Mouse (Mus musculus): ENCODE results near the gene Wfikkn2. TPM values are rescaled to one million over a fixed set of nuclear protein-coding genes. Genes with fewer than 3 reads are reported as not detected.
A peak's percentile ranks its signal among the peaks of the same experiment; 100 is the strongest.

Wfikkn2 gene
- polyA plus RNA-seq (2015; fragmentation: Nextera tagmentation; extraction: Ambion mirVana): 0.15 TPM in 2 replicates

DNA sequence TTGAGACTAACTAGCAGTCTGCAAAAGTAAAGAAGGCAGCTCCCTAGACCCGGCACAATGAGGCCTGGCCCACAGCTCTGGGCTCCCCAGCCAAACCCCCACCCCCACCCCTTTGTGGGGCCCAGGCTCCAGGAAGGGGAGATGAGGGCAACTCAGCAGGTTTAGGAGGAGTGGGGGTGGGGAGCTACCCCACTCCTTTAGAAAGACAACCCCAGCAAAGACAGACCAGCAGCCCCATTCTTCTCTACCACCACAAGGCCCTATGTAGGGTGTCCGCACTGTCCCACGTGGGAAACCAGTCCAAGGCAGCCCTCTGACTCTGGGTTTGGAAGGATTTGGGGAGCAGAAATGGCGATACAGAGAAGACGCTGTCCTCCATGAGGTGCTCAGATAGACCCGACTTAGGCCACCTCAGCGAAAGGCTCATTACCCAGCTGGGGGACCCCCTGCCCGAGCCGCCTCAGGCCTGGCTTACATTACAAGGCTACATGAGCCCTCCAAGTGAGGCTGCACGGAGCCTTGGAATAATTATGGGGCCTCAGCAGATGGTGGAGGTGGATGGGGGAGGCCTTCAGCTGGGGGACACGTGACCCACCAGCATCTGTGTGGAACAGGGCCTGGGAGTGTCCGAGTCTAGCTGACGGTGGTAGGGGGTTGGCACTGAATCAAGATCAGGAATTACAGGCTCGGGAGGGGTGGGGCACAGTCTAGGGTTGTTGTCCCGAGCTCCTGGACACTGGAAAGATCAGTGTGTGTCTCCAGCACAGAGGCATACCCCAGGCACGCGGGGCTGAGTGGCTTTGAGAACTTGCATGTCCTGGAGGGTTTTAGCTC is at the start of gene Wfikkn2:
TSS of gene Wfikkn2 (minus strand) at position 51 of the 834 bp plus-strand sequence.
- H3K4me2 ChIP-seq: no peak within 1 kb of the TSS
- ATAC-seq (ENCODE audit: insufficient read depth): no peak
- H3K9me3 ChIP-seq (replicated peaks): no peaks in the 10 kb centered on the region
- H3K27ac ChIP-seq (replicated peaks): no peak within 1 kb of the TSS
- no peak within 1 kb of the TSS for H3K9ac ChIP-seq
- H3K27me3 ChIP-seq: peaks cover 68% of the 10 kb centered on the region
- no peak within 1 kb of the TSS for H3K4me3 ChIP-seq (replicated peaks)
- H3K4me1 ChIP-seq (replicated peaks): peaks cover 18% of the 10 kb centered on the region
- WGBS (ENCODE audit: insufficient replicate concordance): 70% methylated on average over 17 of the region's 17 CpGs
- H3K36me3 ChIP-seq (replicated peaks): no peaks in the 10 kb centered on the region

GRCm38 (mm10) chr11:94294996-94295845 is 49.4 kb upstream of the Wfikkn2 start:
- H3K36me3 ChIP-seq (replicated peaks): peaks cover 90% of the 10 kb centered on the region
- no peak overlapping the region for H3K27ac ChIP-seq (replicated peaks)
- H3K4me2 ChIP-seq: no peak overlapping the region
- ATAC-seq (ENCODE audit: insufficient read depth): no peak
- H3K27me3 ChIP-seq: no peaks in the 10 kb centered on the region
- no peak overlapping the region for H3K9ac ChIP-seq
- H3K9me3 ChIP-seq (replicated peaks): no peaks in the 10 kb centered on the region
- no peak overlapping the region for H3K4me3 ChIP-seq (replicated peaks)
- 91% methylated on average over 9 of the region's 9 CpGs for WGBS (ENCODE audit: insufficient replicate concordance)
- H3K4me1 ChIP-seq (replicated peaks): peaks cover 19% of the 10 kb centered on the region

GRCm38 (mm10) chr11:94290062-94290740 is 44.4 kb upstream of the Wfikkn2 start:
- 35% methylated on average over 10 of the region's 10 CpGs for WGBS (ENCODE audit: insufficient replicate concordance)
- peak overlapping the region; percentile 93 for H3K27ac ChIP-seq (replicated peaks)
- peaks cover 35% of the 10 kb centered on the region for H3K4me1 ChIP-seq (replicated peaks)
- H3K9me3 ChIP-seq (replicated peaks): no peaks in the 10 kb centered on the region
- peak; percentile 99 for ATAC-seq (ENCODE audit: insufficient read depth)
- peak overlapping the region; percentile 19 for H3K4me3 ChIP-seq (replicated peaks)
- H3K36me3 ChIP-seq (replicated peaks): peaks cover 91% of the 10 kb centered on the region
- H3K4me2 ChIP-seq: peak overlapping the region; percentile 57
- peak overlapping the region; percentile 26; the same call in 1 of the 2 replicates for H3K9ac ChIP-seq
- no peaks in the 10 kb centered on the region for H3K27me3 ChIP-seq

DNA sequence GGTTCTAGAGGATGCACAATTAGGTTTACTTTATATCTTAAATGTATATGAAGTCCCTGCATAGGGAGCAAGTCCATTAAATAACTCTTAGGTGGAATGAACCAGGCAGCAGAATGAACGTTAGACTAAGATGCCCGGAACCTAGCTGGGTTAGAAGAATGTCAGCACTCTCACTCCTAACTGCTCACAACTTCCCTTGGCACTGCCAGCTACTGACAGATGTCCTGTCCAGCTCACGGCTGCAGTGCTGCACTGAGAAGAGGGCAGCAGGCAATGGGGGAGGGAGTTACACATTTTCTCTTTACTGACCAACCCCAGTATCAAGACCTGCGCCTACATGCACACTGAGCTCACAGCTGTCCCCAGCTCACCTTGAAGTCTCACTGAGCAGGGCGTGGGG is 41.3 kb upstream of the Wfikkn2 start:
- ATAC-seq (ENCODE audit: insufficient read depth): no peak
- Histone ChIP-seq H3K9ac (no peak overlapping the region), H3K27me3 (no peaks in the 10 kb centered on the region), H3K36me3 (replicated peaks) (peaks cover 86% of the 10 kb centered on the region), H3K9me3 (replicated peaks) (no peaks in the 10 kb centered on the region), H3K4me2 (no peak overlapping the region), H3K27ac (replicated peaks) (peak overlapping the region; percentile 16; the same call in 1 of the 2 replicates), H3K4me1 (replicated peaks) (peaks cover 39% of the 10 kb centered on the region), H3K4me3 (replicated peaks) (no peak overlapping the region)
- 93% methylated on average over 5 of the region's 5 CpGs for WGBS (ENCODE audit: insufficient replicate concordance)

- Histone ChIP-seq H3K36me3 (replicated peaks) (peaks cover 77% of the 10 kb centered on the region), H3K4me1 (replicated peaks) (peaks cover 41% of the 10 kb centered on the region), H3K4me3 (replicated peaks) (no peak overlapping the region), H3K27me3 (no peaks in the 10 kb centered on the region), H3K9ac (no peak overlapping the region), H3K9me3 (replicated peaks) (no peaks in the 10 kb centered on the region), H3K27ac (replicated peaks) (no peak overlapping the region), H3K4me2 (no peak overlapping the region)
- 85% methylated on average over 11 of the region's 11 CpGs for WGBS (ENCODE audit: insufficient replicate concordance)
- no peak for ATAC-seq (ENCODE audit: insufficient read depth)
These were observed 40.2 kb upstream of the Wfikkn2 start for GRCm38 (mm10) chr11:94285886-94286574.

GRCm38 (mm10) chr11:94283536-94284099 is 37.8 kb upstream of the Wfikkn2 start:
- Histone ChIP-seq H3K27ac (replicated peaks) (no peak overlapping the region), H3K9me3 (replicated peaks) (no peaks in the 10 kb centered on the region), H3K4me1 (replicated peaks) (peaks cover 27% of the 10 kb centered on the region), H3K36me3 (replicated peaks) (peaks cover 56% of the 10 kb centered on the region), H3K4me3 (replicated peaks) (no peak overlapping the region), H3K27me3 (no peaks in the 10 kb centered on the region), H3K4me2 (no peak overlapping the region), H3K9ac (no peak overlapping the region)
- ATAC-seq (ENCODE audit: insufficient read depth): no peak
- 87% methylated on average over 6 of the region's 6 CpGs for WGBS (ENCODE audit: insufficient replicate concordance)

DNA sequence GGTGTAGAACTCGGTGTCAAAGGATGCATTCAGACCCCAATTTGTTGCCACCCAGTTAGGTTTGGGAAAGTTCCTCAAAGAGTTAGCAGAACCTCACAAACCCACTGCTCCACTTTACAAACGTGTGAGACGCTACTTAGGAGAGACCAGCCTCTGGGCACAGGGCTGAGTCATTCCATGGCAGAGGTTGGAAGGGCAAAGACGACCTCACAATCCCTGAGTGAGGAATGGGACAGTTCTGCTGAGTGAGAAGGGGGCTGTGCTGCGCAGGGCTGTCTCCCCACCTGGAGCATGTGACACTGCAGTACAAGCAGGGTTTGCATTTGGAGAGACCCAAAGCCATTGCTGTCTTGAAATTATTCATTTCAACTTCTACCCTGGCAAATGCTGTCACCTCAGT is 36.5 kb upstream of the Wfikkn2 start:
- Histone ChIP-seq H3K27me3 (no peaks in the 10 kb centered on the region), H3K9ac (no peak overlapping the region), H3K4me1 (replicated peaks) (peaks cover 30% of the 10 kb centered on the region), H3K36me3 (replicated peaks) (peaks cover 42% of the 10 kb centered on the region), H3K9me3 (replicated peaks) (no peaks in the 10 kb centered on the region), H3K27ac (replicated peaks) (no peak overlapping the region), H3K4me2 (no peak overlapping the region), H3K4me3 (replicated peaks) (no peak overlapping the region)
- 65% methylated on average over 5 of the region's 5 CpGs for WGBS (ENCODE audit: insufficient replicate concordance)
- no peak for ATAC-seq (ENCODE audit: insufficient read depth)

DNA sequence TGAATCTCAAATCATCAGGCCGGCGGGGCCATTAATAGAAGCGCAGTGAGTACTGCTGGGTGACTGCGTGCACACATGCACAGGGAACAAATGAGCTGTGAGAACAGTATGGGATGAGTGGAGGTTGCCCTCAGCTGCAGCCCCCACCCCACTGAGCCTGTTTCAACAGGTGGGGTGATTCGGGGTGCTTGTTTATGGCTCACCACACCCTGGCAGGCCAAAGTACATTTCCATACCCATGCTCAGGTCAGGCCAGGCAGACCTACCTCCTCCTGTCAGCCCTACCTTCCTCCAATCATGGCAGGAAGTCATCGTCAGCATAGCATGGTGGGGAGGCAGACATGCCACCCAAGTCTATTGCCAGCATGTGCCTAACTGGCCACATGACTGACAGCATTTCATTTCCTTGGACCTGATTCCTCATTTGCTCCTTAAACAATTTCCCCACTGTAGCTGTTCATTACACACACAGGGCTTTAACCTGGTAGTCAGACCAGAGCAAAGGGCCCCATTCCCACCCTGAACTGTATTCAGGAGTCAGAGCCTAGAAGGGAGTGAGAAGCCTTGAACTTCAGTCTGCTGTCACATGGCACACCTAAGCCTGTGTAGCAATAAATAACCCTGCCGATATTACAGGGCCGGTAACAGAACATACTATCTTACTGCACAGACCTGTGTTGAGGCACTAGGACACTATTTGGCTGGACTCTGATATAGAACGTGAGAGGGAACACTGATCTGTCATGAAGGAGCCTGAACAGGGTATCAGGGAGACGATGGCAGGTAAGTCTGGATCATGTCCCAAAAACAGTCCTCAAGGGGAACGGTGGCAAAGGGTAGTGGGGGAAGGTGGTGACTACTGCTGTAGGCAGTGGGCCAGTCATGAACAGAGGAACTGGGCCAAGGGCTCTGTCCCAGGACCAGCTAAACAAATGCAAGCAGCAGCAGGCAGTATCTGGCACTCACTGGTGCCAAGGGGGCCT is 35.7 kb upstream of the Wfikkn2 start, which contains the start of gene Gm21885:
TSS of gene Gm21885 (plus strand) at position 675 of the 983 bp plus-strand sequence.
- Histone ChIP-seq H3K4me3 (replicated peaks) (no peak within 1 kb of the TSS), H3K4me2 (no peak within 1 kb of the TSS), H3K9me3 (replicated peaks) (no peaks in the 10 kb centered on the region), H3K36me3 (replicated peaks) (peaks cover 34% of the 10 kb centered on the region), H3K27ac (replicated peaks) (0 out of 2 replicates have a peak within 1 kb of the TSS, but pooled peaks have one; percentile 8), H3K27me3 (no peaks in the 10 kb centered on the region), H3K4me1 (replicated peaks) (peaks cover 38% of the 10 kb centered on the region), H3K9ac (0 out of 2 replicates have a peak within 1 kb of the TSS, but pooled peaks have one; percentile 9)
- ATAC-seq (ENCODE audit: insufficient read depth): peak; percentile 47
- 64% methylated on average over 11 of the region's 11 CpGs for WGBS (ENCODE audit: insufficient replicate concordance)

- H3K4me3 ChIP-seq (replicated peaks): peak overlapping the region; percentile 51
- peak; percentile 42 for ATAC-seq (ENCODE audit: insufficient read depth)
- 10% methylated on average over 20 of the region's 20 CpGs for WGBS (ENCODE audit: insufficient replicate concordance)
- H3K9ac ChIP-seq: no peak overlapping the region
- H3K27me3 ChIP-seq: no peaks in the 10 kb centered on the region
- peaks cover 65% of the 10 kb centered on the region for H3K4me1 ChIP-seq (replicated peaks)
- no peak overlapping the region for H3K27ac ChIP-seq (replicated peaks)
- H3K4me2 ChIP-seq: peak overlapping the region; percentile 69
- no peaks in the 10 kb centered on the region for H3K36me3 ChIP-seq (replicated peaks)
- no peaks in the 10 kb centered on the region for H3K9me3 ChIP-seq (replicated peaks)
These were observed 31.1 kb upstream of the Wfikkn2 start for GRCm38 (mm10) chr11:94276869-94277337.

All from liver, embryonic 15.5 days (tissue).